Mouse (Mus musculus) erythroblast, embryonic 14.5 days (primary cell): Measurements from ENCODE around the gene Npl.

Source experiments
- GATA1 ChIP-seq: IDR thresholded peaks from 2 replicates; pipeline ENCODE4 v1.6.1; 2012; ENCODE audit warnings: low read length, inconsistent platforms, mixed read lengths
- TAL1 ChIP-seq: IDR thresholded peaks from 3 replicates; pipeline ENCODE4 v1.6.1; 2012; ENCODE audit warnings: low read length, inconsistent platforms, mixed read lengths

DNA sequence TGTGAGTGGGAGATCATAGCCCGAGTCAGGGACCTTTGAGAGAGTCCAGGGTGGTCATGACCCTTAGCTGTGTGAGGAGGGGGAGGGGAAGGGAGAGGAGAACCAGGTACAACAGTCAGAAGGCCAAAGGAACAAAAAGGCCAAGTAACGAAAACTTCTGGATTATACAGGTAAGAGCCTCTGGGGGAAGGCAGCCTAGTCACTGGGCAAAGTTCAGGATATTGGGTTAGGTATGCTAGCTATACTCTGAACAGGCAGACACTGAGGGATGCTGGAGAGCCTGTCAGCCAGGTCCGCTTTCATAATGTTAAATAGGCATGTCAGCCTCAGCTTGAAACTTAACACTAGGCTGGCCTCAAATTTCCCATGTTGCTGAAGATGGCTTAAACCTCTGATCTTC, 27.7 kb downstream of the Npl start:
- TF ChIP-seq GATA1 (no peak), TAL1 (no peak)
